Mouse (Mus musculus) stomach, postnatal 0 days (tissue): ENCODE data around the gene Zbtb18.

Experiments used
- CTCF ChIP-seq: IDR thresholded peaks from 2 replicates; pipeline ENCODE4 v1.5.1; 2016; ENCODE audit warnings: antibody characterized with exemption, low read depth, mild to moderate bottlenecking, moderate library complexity
- EP300 ChIP-seq: optimal IDR thresholded peaks from 2 replicates; pipeline ENCODE3; 2016; ENCODE audit warnings: antibody characterized with exemption

- TF ChIP-seq CTCF (no peak), EP300 (no peak)
Observed at GRCm38 (mm10) chr1:177458456-177459389, 16.6 kb downstream of the Zbtb18 start.
